Mouse (Mus musculus): ENCODE results near the gene Gm28036.
A peak's percentile ranks its signal among the peaks of the same experiment; 100 is the strongest.
"Not testable (repeated sequence)": the region's sequence is repeated elsewhere in the genome, so short reads cannot be mapped to it uniquely, and the experiment has no call there.

Gm28036 gene

DNA sequence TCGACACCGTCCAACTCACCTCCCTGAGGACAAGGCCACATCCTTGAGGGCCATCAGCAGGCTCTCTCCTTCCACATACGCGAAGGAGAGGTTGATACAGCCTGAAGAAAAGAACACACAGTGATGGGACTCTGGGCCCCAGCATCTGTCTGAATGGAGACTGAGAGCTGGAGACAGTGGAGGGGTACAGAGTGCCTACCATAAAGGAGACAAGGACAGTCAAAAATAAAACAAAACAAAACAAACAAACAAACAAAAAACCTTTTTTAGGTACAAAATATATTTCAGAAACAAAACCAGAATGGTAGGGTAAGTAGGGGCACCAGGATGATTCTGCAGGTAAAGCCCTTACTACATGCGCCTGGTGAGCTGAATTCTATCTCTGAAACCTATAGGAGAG lies at the start of gene Gm28036:
TSS of gene Gm28036 (minus strand) at position 101 of the 400 bp plus-strand sequence.
- no peak for DNase-seq (ENCODE audit: low spot score)

DNA sequence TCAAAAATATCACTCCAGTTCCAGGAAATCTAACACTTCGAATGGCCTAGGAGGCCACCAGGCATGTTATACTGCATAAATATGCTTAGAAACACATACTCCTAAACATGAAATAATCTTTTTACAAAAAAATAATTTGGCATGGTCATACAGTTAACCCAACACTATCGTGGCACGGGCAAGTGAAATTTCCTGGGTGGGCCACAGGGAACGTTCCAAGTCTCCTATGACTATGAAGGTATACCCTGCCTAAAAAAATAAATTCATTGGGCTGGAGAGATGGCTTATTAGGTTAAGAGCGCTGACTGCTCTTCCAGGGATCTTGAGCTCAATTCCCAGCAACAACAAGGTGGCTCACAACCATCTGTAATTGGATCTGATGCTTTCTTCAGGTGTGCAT lies 39.7 kb upstream of the Gm28036 start:
- no peak for DNase-seq (ENCODE audit: low spot score)

DNA sequence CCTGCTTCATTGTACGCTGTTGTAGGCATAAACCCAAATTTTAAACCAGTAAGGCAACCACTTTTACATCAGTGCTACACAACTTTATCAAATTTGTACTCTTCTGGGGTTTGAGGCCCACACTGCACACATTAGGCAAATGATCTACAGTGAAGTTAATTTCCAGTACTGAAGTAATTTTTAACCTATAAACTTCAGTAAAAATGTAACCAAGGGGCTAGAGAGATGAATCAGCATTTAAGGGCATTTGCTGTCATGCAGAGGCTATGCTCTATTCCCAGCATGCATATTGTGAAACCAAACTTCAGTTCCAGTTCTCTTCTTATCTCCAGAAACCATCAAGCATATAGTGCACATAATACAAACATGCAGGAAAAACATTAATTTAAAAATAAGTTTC lies 38.6 kb upstream of the Gm28036 start:
- no peak for DNase-seq (ENCODE audit: low spot score)

DNA sequence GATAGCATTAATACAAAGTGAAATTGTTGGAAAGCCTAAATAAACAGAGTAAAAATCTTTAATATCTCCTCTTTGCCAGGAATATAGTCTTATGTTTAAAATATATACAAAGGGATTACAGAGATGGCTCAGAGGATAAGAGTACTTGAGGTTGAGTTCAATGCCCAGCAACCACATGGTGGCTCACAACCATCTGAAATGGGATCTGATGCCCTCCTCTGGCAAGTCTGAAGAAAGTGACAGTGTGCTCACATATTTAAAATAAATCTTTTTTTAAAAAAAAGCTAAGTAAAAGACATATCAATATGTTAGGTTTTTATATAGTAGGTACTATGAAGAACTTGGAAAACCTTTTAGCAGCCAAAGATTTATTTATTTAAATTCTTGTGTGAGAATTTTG lies 24.6 kb upstream of the Gm28036 start:
- no peak for DNase-seq (ENCODE audit: low spot score)

DNA sequence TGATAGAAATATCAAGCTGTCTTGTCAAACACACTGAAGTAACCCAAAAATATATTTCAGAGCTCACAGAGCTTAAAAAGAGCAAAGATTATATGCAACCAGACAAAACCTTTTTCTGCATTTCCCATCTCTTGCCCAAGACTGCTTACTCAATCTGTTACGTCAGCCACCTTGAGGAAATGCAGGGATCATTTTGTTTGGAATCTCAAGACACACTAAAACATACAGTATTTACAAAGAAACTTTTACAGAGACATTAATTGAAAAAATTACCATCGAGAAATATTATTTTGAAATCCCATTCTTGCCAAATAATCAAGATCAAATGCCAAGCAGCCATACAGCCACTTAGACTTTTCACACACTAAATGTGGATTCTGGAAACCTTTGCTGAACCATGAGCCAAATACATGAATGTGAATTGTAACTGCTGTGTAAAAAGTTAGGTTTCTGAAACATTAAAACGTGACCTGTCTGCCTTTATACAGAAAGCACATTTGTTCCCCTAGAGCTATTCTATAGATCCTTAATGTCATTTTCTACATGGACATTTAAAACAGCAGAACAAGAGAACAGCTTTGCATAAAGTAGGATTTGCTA lies 20.5 kb upstream of the Gm28036 start:
- no peak for DNase-seq (ENCODE audit: low spot score)

DNA sequence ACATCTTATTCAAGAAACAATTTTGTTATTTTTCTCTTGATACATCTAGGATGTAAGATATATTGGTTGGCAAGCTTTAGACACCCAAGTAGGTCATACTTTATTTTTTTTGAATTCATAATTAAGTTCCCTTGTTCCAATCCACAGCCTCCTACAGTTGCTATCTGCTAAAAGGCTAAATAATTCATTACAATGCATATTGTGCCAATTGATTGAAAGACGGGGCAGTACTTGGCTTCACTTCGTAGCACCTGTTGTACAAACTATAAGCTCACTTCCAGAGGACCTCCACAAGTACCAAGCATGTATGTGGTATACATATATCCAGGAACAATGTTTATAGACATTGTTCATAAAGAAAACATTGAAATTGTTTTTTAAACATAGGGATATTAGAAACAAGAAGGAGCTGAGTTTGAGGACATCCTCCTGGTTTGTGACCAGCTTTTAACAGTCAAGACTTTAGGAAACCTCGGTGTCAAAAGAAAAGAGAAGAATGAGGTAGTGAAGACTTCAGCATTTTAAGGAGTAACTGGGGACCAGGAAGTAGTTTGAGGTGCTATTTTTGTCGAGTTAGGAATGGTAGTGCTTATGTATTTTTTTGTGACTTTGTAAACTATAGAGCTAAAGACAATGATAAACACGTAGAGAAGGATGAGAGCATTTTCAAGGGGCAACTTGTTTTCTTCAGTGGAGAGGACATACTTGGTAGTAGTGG lies 19.5 kb upstream of the Gm28036 start:
- DNase-seq (ENCODE audit: low spot score) = no peak

- no peak for DNase-seq (ENCODE audit: low spot score)
Observed at GRCm38 (mm10) chr2:156145486-156146130, 18.7 kb upstream of the Gm28036 start.

GRCm38 (mm10) chr2:156143953-156144724 lies 17.2 kb upstream of the Gm28036 start, which contains the start of the genes Romo1 and Nfs1:
Gene Romo1 (plus strand): TSS chr2:156144039.
Gene Nfs1 (minus strand): TSS chr2:156144186.
- DNase-seq (ENCODE audit: low spot score) = peak; percentile 85

- no peak for DNase-seq (ENCODE audit: low spot score)
Observed at GRCm38 (mm10) chr2:156143367-156143766, 16.5 kb upstream of the Gm28036 start.

- no peak for DNase-seq (ENCODE audit: low spot score)
Observed at GRCm38 (mm10) chr2:156142820-156143219, 15.9 kb upstream of the Gm28036 start.

- no peak for DNase-seq (ENCODE audit: low spot score)
Observed at GRCm38 (mm10) chr2:156135695-156136094, 8.8 kb upstream of the Gm28036 start.

- no peak for DNase-seq (ENCODE audit: low spot score)
Observed at GRCm38 (mm10) chr2:156134161-156134560, 7.3 kb upstream of the Gm28036 start.

GRCm38 (mm10) chr2:156123731-156124130 lies 3.2 kb downstream of the Gm28036 start:
- no peak for DNase-seq (ENCODE audit: low spot score)

DNA sequence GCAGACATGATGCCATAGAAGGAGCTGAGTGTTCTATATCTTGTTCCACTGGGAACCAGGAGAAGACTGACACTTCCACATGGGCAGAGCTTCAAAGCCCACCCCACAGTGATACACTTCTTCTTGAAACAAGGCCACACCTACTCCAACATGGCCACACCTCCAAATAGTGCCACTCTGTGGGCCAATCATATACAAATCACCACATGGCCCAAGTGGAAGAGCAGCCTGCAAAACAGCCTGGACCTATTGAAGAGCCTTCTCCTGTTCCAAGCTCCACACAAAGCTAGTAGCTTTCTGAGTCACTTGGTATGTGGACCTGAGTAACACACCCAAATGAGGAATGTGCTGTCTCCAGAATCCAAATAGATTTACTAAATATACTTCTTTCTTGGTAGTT lies 7.3 kb downstream of the Gm28036 start:
- DNase-seq (ENCODE audit: low spot score) = no peak

DNA sequence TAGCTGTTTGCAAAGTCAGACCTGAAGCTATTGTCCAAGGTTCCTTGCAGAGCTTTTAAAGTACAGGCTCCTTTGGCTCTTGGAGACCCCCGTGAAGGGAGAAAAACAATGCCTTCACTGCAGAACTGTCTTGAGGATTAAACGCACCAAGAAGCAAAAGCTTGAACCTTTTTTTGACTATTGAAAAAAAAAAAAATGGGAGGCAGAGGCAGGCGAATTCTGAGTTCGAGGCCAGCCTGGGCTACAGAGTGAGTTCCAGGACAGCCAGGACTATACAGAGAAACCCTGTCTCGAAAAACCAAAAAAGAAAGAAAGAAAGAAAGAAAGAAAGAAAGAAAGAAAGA lies 14.8 kb downstream of the Gm28036 start:
- not testable (repeated sequence) for DNase-seq (ENCODE audit: low spot score)

DNA sequence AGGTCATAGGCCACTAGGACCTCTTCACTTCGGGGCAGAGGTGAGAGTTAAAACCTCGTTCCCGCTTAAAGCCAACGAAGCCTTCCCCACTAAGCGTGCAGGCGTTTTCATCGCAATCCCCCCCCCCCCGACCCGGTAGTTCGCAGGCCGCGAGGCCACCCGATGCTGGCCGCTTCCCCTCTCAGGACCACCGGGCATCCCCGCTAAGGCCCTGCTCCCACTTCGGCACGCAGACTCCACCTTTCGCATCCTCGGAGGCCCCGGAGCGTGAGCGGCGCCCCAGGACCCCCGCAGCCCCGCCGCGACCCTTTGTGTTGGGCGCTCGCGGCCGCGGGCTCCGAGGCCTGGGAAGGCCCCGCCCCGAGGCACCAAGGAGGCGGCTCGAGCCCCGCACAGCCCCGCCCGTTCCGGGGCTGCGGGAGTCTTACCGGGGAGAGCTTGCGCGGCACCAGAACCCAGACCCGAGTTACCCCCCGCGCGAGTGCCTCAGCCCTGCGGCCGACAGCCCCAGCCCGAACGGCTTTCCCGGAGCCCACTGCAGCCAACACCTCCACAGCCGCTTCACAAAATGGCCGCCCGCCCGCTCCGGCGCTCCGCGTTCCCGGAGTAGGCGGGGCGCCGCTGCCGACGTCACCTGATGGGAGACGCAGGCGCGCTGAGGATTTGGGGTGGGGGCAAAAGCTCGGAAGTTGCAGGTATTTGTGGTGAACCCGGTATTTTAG lies 15.4 kb downstream of the Gm28036 start, which contains the start of the genes Cpne1 and Rbm12:
TSS of gene Cpne1 (minus strand) at position 608 of the 722 bp plus-strand sequence.
TSS of gene Rbm12 (minus strand) at position 621 of the 722 bp plus-strand sequence.
- DNase-seq (ENCODE audit: low spot score) = peak; percentile 93

- no peak for DNase-seq (ENCODE audit: low spot score)
Observed at GRCm38 (mm10) chr2:156110627-156111357, 16.1 kb downstream of the Gm28036 start.

DNA sequence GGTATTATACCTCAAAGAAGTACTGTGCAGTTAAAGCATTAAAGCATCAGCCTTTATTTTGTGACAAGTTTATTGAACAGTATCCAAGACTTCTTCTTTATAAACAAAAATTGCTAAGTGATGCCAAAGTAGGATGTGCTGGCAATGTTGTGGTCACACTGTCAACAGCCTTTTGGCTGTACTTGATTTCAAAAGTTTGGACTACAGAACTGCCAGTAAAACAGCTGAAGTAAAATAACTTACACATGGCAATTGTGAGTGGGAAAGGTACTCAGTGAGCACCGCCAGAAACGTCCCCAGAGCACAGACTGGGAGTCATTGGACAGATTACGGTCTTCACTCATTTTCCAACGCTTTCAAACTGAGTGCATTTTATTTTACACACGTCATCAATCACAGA lies 35.0 kb downstream of the Gm28036 start:
- no peak for DNase-seq (ENCODE audit: low spot score)

- no peak for DNase-seq (ENCODE audit: low spot score)
Observed at GRCm38 (mm10) chr2:156089799-156090198, 37.1 kb downstream of the Gm28036 start.

- no peak for DNase-seq (ENCODE audit: low spot score)
Observed at GRCm38 (mm10) chr2:156087391-156088110, 39.3 kb downstream of the Gm28036 start.

All from urinary bladder, postnatal 25 days (tissue).